Mouse (Mus musculus): ENCODE data around the gene Slc28a2.
"Not testable (repeated sequence)": the region's sequence is repeated elsewhere in the genome, so short reads cannot be mapped to it uniquely, and the experiment has no call there.

Gene Slc28a2

GRCm38 (mm10) chr2:122426200-122426599 lies at the start of gene Slc28a2:
Gene Slc28a2 (plus strand): TSS chr2:122426477.
- DNase-seq (ENCODE audit: low read depth, low spot score): not testable (repeated sequence)

GRCm38 (mm10) chr2:122377215-122377674 lies 49.0 kb upstream of the Slc28a2 start:
- DNase-seq (ENCODE audit: low read depth, low spot score): peak; percentile 95

DNA sequence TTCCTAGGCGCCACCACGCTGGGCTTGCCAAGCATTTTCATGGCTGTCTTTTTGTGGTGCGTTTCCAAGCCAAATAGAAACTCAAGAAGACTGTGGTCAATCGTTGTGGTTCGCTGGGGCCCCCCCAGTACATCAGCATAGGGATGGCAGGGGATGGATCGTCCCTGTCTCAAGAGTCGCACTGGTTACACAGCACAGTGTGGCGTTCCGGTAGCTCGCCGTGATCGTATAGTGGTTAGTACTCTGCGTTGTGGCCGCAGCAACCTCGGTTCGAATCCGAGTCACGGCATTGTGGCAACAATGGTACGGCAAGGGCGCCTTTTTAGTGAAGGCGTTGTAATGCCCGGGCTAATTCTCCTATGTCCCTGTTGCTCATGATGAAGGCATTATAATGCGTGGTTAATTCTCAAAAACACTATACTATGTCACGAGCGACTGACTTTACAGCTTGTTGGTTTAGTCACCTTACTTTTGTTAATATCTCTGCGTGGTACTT lies 48.5 kb upstream of the Slc28a2 start:
- peak; percentile 83 for DNase-seq (ENCODE audit: low read depth, low spot score)

DNA sequence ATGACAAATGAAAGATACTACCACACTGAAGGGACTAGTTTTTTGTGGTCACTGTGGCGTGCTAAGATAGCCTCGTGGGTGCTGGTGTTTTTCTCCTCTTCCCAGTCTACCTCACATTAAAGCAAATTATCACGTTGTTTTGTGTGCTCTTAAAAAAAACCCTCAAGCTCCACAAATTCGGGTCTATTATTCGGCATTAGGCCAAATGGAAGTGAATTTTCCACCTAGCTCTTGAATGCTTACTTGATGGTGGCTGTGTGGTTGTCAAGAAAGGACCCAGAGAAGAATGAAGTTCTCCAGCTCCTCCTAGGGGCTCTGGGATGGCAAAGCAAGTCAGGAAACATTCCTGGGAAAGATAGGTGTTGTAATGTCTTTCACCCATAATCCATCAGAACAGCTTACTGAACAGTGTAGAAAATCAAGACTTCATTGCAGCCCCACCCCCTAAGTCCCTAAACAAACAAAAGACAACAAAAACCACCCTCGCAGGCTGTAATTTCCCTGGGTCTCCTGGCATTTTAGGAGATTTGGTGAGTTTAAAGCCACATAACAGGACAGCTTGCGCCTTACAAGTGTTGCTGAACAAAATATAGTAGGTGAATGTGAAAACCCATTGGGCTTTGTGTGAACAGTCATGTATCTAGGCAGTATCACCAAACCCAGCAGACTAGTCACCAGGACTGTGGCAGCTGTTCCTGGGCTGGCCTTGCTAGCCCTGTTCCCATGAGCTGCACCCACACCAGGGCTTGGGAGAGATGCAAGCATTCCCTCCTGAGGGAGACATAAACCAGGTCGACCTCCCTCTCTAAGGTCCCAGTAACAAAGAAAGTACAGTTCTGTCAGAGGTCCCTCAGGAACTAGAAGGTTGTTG lies 47.6 kb upstream of the Slc28a2 start:
- peak; percentile 90 for DNase-seq (ENCODE audit: low read depth, low spot score)

DNA sequence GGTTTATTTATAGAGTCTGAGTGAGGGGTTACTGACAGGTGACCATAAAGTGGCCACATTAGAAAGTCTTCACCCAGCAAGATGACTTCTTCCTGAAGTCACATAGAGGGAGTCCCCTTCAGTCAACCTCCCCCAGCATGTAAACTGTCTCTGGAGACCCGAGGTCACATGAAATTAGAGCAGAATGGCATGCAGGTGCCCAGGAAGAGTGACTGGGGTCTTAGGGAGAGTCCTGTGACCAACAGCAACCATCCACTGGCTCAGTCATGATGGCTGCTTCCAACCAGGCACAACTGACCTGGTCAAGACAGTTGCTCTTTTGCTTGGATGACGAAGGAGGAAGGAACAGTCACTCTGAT lies 47.0 kb upstream of the Slc28a2 start:
- DNase-seq (ENCODE audit: low read depth, low spot score): no peak

GRCm38 (mm10) chr2:122380768-122381311 lies 45.4 kb upstream of the Slc28a2 start:
- DNase-seq (ENCODE audit: low read depth, low spot score): peak; percentile 81

DNA sequence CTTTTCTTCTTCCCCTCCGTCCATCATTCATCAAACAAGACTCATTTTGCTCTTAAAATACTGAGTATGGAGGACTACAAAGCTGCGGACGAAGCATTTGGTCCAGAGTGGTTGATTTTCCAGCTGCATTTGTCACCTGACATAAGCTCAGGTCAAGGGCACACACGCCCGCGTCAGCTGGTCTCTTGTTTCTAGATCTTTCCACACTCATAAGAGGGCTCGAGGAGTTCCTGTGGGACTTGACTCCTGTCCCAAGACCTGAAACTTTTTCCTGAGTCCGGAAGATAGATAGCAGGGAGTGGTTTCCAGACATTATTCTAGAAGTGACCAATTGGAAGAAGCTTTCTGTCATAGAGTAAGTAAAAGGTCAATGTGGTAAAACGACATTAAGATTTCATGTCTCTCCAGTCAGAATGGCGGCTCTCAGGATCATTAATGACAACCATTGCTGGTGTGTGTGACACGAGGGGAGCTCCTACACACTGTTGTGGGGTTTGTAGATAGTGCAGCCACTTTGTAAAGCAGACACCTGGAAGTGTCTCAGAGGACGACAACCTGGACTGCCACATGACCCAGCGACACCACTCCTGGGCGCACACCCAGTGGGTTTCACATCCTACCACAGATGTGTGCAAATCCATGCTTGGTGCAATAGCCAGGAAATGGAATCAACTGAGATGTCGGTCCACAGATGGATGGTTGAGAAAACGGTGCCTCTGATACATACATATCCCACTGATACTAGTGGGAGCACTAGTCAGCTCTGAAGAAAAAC lies 44.8 kb upstream of the Slc28a2 start:
- no peak for DNase-seq (ENCODE audit: low read depth, low spot score)

GRCm38 (mm10) chr2:122382121-122382520 lies 44.2 kb upstream of the Slc28a2 start:
- DNase-seq (ENCODE audit: low read depth, low spot score): no peak

- DNase-seq (ENCODE audit: low read depth, low spot score): no peak
These were observed 41.2 kb upstream of the Slc28a2 start for GRCm38 (mm10) chr2:122385095-122385494.

- DNase-seq (ENCODE audit: low read depth, low spot score): not testable (repeated sequence)
These were observed 39.1 kb upstream of the Slc28a2 start for GRCm38 (mm10) chr2:122387135-122387534.

DNA sequence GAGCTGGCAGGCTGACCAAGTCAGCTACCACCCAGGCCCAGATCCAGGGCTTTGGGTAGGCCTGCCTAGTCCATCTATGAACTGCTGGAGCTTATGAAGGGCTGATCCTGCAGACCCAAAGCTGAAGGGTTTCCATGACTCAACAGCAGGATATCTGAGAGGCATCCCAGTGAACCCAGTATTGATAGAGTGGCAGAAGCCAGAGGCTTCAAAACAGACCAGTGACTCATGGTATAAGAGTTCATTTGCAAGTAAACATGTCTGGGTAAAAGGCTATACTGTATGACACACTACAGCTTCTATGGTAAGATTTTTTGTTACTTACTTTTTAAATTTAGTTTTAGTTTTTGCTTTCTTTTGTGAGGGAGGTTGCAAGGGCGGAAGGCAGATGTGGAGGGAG lies 30.1 kb upstream of the Slc28a2 start:
- DNase-seq (ENCODE audit: low read depth, low spot score): no peak

- DNase-seq (ENCODE audit: low read depth, low spot score): no peak
These were observed 18.7 kb upstream of the Slc28a2 start for GRCm38 (mm10) chr2:122407607-122408006.

- DNase-seq (ENCODE audit: low read depth, low spot score): no peak
These were observed 17.3 kb upstream of the Slc28a2 start for GRCm38 (mm10) chr2:122408928-122409327.

DNA sequence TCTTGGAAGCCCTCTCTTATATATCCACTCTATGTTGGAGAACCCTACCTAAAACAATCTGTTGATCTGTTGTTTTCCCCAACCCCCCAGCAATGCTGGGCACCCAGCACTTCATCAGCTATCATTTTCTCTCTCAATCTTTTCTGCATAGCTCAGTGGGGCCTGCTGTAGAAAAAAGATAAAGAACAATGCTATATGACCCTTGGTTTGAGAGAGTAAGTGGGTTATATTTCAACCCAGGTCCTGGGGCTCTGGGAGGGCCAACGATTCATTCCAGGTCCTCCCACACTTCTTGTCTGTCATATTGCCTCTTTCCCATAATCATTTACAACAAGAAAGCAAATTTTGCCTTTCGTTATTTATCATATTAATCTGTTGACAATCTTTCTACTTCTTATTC lies 368 bp downstream of the Slc28a2 start:
- DNase-seq (ENCODE audit: low read depth, low spot score): not testable (repeated sequence)

DNA sequence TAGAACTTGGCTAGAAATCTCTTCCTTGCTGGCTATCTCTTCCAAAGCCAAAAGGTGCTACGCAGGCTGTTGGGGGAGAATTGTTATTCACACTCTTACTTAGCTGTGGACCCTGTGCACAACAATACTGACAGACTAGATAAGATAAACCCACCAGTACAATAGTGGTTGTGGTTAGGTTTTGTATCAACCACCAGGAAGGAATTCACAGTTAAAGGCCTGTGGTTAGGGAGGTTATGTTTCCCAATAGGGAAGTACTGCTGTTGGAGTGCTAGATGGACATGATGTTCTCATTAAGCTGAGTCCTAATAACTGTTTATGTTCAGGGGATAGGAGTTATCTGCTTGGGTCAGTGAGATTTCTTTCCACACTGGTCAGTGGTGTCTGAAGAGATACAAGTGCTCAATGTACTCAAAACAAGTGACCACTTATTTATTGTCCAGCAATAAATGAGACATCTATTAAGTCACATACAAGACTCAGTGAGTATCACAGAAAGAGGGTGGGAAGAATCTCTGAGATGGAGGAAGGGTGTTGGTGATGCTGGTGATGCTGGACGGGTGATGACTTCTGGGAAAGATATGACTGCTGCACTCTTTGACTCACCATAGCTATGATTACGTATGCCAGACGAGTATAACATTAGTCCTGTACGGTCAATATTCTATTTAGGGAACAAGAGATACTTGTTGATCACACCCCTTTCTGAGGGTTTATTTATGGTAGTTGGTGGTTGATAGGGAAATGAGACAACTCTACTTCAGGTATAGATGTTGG lies 12.6 kb downstream of the Slc28a2 start:
- DNase-seq (ENCODE audit: low read depth, low spot score): not testable (repeated sequence)

DNA sequence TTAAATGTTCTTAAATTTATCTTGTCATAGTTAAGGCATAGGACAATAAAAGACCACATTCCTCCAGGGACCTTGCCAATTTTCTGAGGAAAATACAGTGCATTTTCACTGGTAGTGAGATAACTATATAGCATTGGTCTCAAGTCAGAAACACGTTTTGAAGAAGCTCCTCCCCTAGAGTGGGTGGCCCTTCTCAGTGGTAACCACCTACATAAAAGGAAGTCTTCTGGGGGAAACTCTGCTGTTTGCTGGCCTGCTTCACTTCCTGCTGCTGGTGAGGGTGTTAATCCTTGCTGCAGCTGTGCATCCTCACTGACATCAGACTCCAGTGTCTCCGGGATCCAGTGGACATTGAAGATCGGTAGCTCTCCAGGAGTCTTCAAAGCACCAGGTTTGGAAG lies 14.2 kb downstream of the Slc28a2 start:
- not testable (repeated sequence) for DNase-seq (ENCODE audit: low read depth, low spot score)

DNA sequence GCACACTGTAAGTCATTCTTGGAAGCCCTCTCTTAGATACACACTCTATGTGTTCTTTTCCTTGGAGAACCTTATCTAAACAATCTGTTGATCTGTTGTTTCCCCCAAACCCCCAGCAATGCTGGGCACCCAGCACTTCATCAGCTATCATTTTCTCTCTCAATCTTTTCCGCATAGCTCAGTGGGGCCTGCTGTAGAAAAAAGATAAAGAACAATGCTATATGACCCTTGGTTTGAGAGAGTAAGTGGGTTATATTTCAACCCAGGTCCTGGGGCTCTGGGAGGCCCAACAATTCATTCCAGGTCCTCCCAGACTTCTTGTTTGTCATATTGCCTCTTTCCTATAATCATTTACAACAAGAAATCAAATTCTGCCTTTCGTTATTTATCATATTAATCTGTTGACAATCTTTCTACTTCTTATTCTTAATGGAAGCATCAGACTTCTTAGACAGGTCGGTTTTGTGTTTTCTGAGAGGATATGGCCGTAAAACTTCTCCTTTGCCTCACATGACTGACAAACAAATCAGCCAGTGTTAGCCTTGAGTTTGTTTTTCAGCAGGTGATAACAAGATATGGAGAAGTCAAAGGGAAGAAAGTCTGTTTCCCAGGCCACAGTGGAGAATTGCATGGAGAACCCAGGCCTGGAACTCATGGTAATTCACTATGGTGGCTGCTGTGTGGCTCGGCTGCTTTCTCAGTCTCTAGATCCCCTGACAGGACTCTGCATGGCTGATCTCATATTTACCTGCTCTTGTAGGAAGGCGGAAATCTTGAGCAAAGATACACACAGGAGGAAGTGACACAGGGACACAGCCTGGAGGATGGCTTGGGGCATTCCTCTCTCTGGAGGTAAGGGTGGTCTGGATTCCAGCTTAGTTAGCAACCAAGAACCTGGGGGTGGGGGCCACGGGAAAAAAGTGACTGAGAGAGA lies 15.0 kb downstream of the Slc28a2 start:
- DNase-seq (ENCODE audit: low read depth, low spot score): no peak

- no peak for DNase-seq (ENCODE audit: low read depth, low spot score)
These were observed 24.1 kb downstream of the Slc28a2 start for GRCm38 (mm10) chr2:122450351-122450750.

DNA sequence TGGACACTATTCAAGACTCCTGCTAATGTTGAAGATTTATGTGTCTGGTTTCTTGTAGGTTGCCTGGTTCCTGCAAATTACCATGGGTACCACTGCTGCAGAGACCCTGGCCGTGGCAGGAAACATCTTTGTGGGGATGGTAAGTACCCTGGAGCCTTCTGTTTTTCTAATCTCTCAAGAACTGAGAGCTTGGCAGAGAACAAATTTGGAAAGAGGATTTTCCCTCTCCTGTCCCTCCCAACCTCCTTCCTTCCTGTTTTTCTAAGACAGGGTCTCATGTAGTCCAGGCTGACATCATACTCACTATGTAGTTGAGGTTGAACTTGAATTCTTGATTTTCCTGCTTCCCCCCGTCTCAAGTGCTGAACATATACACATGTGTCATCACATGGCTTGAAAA lies 26.1 kb downstream of the Slc28a2 start:
- DNase-seq (ENCODE audit: low read depth, low spot score): no peak

GRCm38 (mm10) chr2:122466901-122467300 lies 40.6 kb downstream of the Slc28a2 start:
- peak; percentile 5 for DNase-seq (ENCODE audit: low read depth, low spot score)
